Comparison of ENCODE assay signal across 8 mouse cellular contexts in the genomic region with DNA sequence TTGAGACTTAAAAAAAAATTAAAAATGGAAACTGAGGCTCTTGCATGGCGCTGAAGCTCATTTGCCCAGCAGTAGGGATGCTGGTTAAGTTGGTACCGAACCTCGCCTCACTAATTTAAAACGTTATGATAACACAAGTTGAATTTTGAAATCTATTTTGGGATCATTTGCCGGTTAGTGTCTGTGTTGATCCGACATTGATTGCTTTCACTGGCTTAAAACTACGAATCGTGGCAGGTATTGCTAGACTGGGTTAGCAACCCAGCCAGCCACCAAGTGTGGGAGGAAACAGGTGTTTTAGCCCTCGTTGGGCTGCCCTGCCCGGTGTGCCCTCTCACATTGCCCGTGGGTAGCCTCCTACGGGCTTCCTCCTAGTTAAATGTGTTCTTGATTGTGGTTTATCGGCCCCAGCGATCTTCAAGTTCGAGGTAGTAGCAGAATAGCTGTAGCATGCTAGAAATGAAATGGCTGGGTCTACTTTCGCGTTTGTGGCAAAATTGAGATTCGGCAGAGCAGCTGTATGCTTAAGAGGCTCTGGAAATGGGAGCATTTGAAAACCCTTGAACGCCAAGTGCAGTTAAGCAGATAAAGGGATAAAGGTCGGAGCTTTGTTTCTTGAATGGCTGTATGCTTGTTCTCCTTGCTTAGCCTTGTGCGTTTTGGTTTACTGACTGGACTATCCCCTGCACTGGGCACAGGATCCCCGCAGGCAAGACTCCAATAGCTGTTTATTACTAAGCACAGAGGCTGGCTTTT. TPM values are rescaled to one million over a fixed set of nuclear protein-coding genes. Genes with fewer than 3 reads are reported as not detected.
DNase-seq lines count a peak whose midpoint lies in the region; ATAC-seq and TF ChIP-seq lines count a peak whose summit lies in the region.

No protein-coding gene starts in this region.

- peak overlapping the region; percentile 82 for H3K4me2 ChIP-seq in embryonic facial prominence, embryonic 15.5 days (replicated peaks)
- H3K4me2 ChIP-seq in liver, embryonic 14.5 days (ENCODE audit: low read depth): peak overlapping the region; percentile 95
- H3K4me2 ChIP-seq in neural tube, embryonic 14.5 days (ENCODE audit: low read depth, low read length): peak overlapping the region; percentile 86

- WGBS in embryonic facial prominence, embryonic 15.5 days: 4% methylated on average over 22 of the region's 22 CpGs
- WGBS in liver, embryonic 14.5 days (ENCODE audit: insufficient replicate concordance): 4% methylated on average over 22 of the region's 22 CpGs
- WGBS in neural tube, embryonic 14.5 days: 10% methylated on average over 22 of the region's 22 CpGs

- TF ChIP-seq CTCF in liver, embryonic 14.5 days (IDR thresholded peaks at IDR 0.05; ENCODE audit: low read depth): no peak

- DNase-seq in adrenal gland, postnatal 36 days: peak; percentile 20 to 35
- DNase-seq in adrenal gland, postnatal 4 days (ENCODE audit: low spot score in 2 of 2): no peak
- peak; percentile 60 for DNase-seq in CD4-positive, CD25-positive, alpha-beta regulatory T cell, adult 2 months (ENCODE audit: low read depth, low spot score)
- DNase-seq in liver, embryonic 14.5 days (ENCODE audit: low read depth in 3 of 3, low spot score in 3 of 3): peak in 1 of 3 experiments; percentile 45
- no peak for DNase-seq in frontal cortex, postnatal 25 days (ENCODE audit: low spot score in 2 of 2)

- H3K27ac ChIP-seq in embryonic facial prominence, embryonic 15.5 days (replicated peaks): peak overlapping the region; percentile 89
- peak overlapping the region; percentile 79 for H3K27ac ChIP-seq in liver, embryonic 14.5 days
- H3K27ac ChIP-seq in neural tube, embryonic 14.5 days (ENCODE audit: low read depth, low read length): no peak overlapping the region

- no peaks in the 10 kb centered on the region for H3K36me3 ChIP-seq in embryonic facial prominence, embryonic 15.5 days
- no peaks in the 10 kb centered on the region for H3K36me3 ChIP-seq in liver, embryonic 14.5 days (replicated peaks; ENCODE audit: control insufficient read depth, insufficient read depth, low read depth)
- H3K36me3 ChIP-seq in neural tube, embryonic 14.5 days (ENCODE audit: control insufficient read depth, insufficient read depth, low read length): no peaks in the 10 kb centered on the region

- peak overlapping the region; percentile 74 for H3K9ac ChIP-seq in embryonic facial prominence, embryonic 15.5 days
- H3K9ac ChIP-seq in liver, embryonic 14.5 days (replicated peaks): peak overlapping the region; percentile 87
- peak overlapping the region; percentile 91 for H3K9ac ChIP-seq in neural tube, embryonic 14.5 days (replicated peaks; ENCODE audit: low read depth, low read length)

- peak overlapping the region; percentile 65 for H3K4me3 ChIP-seq in embryonic facial prominence, embryonic 15.5 days (replicated peaks)
- H3K4me3 ChIP-seq in liver, embryonic 14.5 days (ENCODE audit: insufficient read depth in 1 of 2, low read depth in 2 of 2, low read length in 2 of 2): peak overlapping the region; percentile 76 to 91
- peak overlapping the region; percentile 76 for H3K4me3 ChIP-seq in neural tube, embryonic 14.5 days (ENCODE audit: low read depth, low read length)

- ATAC-seq in embryonic facial prominence, embryonic 15.5 days (ENCODE audit: insufficient number of reproducible peaks, low FRiP score, low TSS enrichment, low read depth): no peak
- ATAC-seq in inflammation-experienced regulatory T-cells, adult 6 months: peak; percentile 20
- ATAC-seq in liver, embryonic 14.5 days (ENCODE audit: insufficient read depth): no peak
- no peak for ATAC-seq in neural tube, embryonic 14.5 days (ENCODE audit: low read depth)

- H3K9me3 ChIP-seq in embryonic facial prominence, embryonic 15.5 days (replicated peaks): no peaks in the 10 kb centered on the region
- no peaks in the 10 kb centered on the region for H3K9me3 ChIP-seq in liver, embryonic 14.5 days (ENCODE audit: control insufficient read depth, low read length)
- no peaks in the 10 kb centered on the region for H3K9me3 ChIP-seq in neural tube, embryonic 14.5 days (ENCODE audit: control insufficient read depth, low read length)

- TF ChIP-seq EP300 in liver, embryonic 14.5 days (IDR thresholded peaks at IDR 0.05; ENCODE audit: low read depth): no peak

- peaks cover 32% of the 10 kb centered on the region for H3K4me1 ChIP-seq in embryonic facial prominence, embryonic 15.5 days
- H3K4me1 ChIP-seq in liver, embryonic 14.5 days (replicated peaks; ENCODE audit: control insufficient read depth in 2 of 2, insufficient read depth in 2 of 2, low read length in 1 of 2): peaks cover 35 to 40% of the 10 kb centered on the region in 2 experiments
- peaks cover 12% of the 10 kb centered on the region for H3K4me1 ChIP-seq in neural tube, embryonic 14.5 days (ENCODE audit: control insufficient read depth, insufficient read depth, low read length)

- H3K27me3 ChIP-seq in embryonic facial prominence, embryonic 15.5 days: no peaks in the 10 kb centered on the region
- no peaks in the 10 kb centered on the region for H3K27me3 ChIP-seq in liver, embryonic 14.5 days (ENCODE audit: control insufficient read depth, insufficient read depth, low read length)
- no peaks in the 10 kb centered on the region for H3K27me3 ChIP-seq in neural tube, embryonic 14.5 days (ENCODE audit: control insufficient read depth, insufficient read depth, low read length)

RNA-seq across cellular contexts. Expression of a gene that starts 2.2 kb away (rescaled TPM):
- 10 to 100 TPM; 38.1 to 39.7 TPM for total RNA-seq in adrenal gland, postnatal 36 days (2021)
- total RNA-seq in adrenal gland, postnatal 4 days (2021): 10 to 100 TPM; 55.2 to 63.6 TPM
- polyA plus RNA-seq in embryonic facial prominence, embryonic 15.5 days (2015; fragmentation: Nextera tagmentation; extraction: Ambion mirVana): 35.3 and 37.3 TPM in 2 replicates
- polyA plus RNA-seq in inflammation-experienced regulatory T-cells, adult 6 months (2017; shearing (Covaris generic)): 10 to 100 TPM; 20.6 to 36.6 (median 30.0) TPM
- polyA plus RNA-seq in liver, embryonic 14.5 days (2012; rRNA removed): 19.5 and 28.6 TPM in 2 replicates
- 31.1 and 31.6 TPM in 2 replicates for polyA plus RNA-seq in liver, embryonic 14.5 days (2014; fragmentation: Nextera tagmentation; extraction: Ambion mirVana)
- 49.8 and 52.4 TPM in 2 replicates for polyA plus RNA-seq in neural tube, embryonic 14.5 days (2014; fragmentation: Nextera tagmentation; extraction: Ambion mirVana)

Comparison
In these comparisons a context has a peak if more than half of its experiments do, and no peak if none do; other contexts are left out.
1. DNase-seq: peak in adrenal gland, postnatal 36 days (2 of 2) and CD4-positive, CD25-positive, alpha-beta regulatory T cell, adult 2 months (single experiment); none in adrenal gland, postnatal 4 days (0 of 2) and frontal cortex, postnatal 25 days (0 of 2).
2. Peak in every context shown above with its lines, with median percentiles within 50 percentile points of each other: H3K4me2 ChIP-seq, H3K4me3 ChIP-seq and H3K9ac ChIP-seq.